In genomic region chr8:27677143-27678106, GRCm38 (mm10) we compare ENCODE assay signal across 9 mouse cellular contexts.
DNase-seq lines count a peak whose midpoint lies in the region; ATAC-seq and TF ChIP-seq lines count a peak whose summit lies in the region.
"Had no signal": no experiment of that assay in that cellular context is flagged by ENCODE, and none has a peak within 500 bp of the region (broad histone marks: within the 10 kb centered on the region; RNA-seq: fewer than 3 reads in every experiment).

No protein-coding gene starts in this region.

- no peak; the same call in 1 of the 2 replicates for TF ChIP-seq CTCF in liver, adult 2 months (IDR thresholded peaks at IDR 0.05; ENCODE audit: low read depth, low read length)

- 0 out of 2 replicates have a peak, but pooled peaks cover 2% of the 10 kb centered on the region for H3K27me3 ChIP-seq in liver, adult 2 months (ENCODE audit: control insufficient read depth, insufficient read depth, low read length)
- H3K27me3 ChIP-seq in liver, embryonic 11.5 days (replicated peaks; ENCODE audit: control insufficient read depth, insufficient read depth, low read length) = no peaks in the 10 kb centered on the region
- no peaks in the 10 kb centered on the region for H3K27me3 ChIP-seq in hindbrain, embryonic 13.5 days
- H3K27me3 ChIP-seq in limb, embryonic 14.5 days (ENCODE audit: control insufficient read depth, insufficient read depth, low read length) = no peaks in the 10 kb centered on the region

- no peak overlapping the region for H3K4me2 ChIP-seq in liver, embryonic 11.5 days
- no peak overlapping the region for H3K4me2 ChIP-seq in hindbrain, embryonic 13.5 days
- H3K4me2 ChIP-seq in limb, embryonic 14.5 days (replicated peaks; ENCODE audit: low read depth, low read length, severe bottlenecking) = no peak overlapping the region

- H3K36me3 ChIP-seq in liver, adult 2 months (ENCODE audit: control insufficient read depth, insufficient read depth, low read length) = no peaks in the 10 kb centered on the region
- no peaks in the 10 kb centered on the region for H3K36me3 ChIP-seq in liver, embryonic 11.5 days (ENCODE audit: control insufficient read depth, insufficient read depth, low read length)
- no peaks in the 10 kb centered on the region for H3K36me3 ChIP-seq in hindbrain, embryonic 13.5 days
- H3K36me3 ChIP-seq in limb, embryonic 14.5 days (ENCODE audit: control insufficient read depth, insufficient read depth, low read length) = no peaks in the 10 kb centered on the region

- H3K79me2 ChIP-seq in liver, adult 2 months (ENCODE audit: control insufficient read depth, insufficient read depth, low read length) = no peaks in the 10 kb centered on the region

- WGBS in liver, adult 2 months = 35% methylated on average over 13 of the region's 13 CpGs
- WGBS in liver, embryonic 11.5 days = 44% methylated on average over 13 of the region's 13 CpGs
- 35% methylated on average over 13 of the region's 13 CpGs for WGBS in hindbrain, embryonic 13.5 days
- WGBS in limb, embryonic 14.5 days = 38% methylated on average over 13 of the region's 13 CpGs

- H3K9me3 ChIP-seq in liver, embryonic 11.5 days (ENCODE audit: control insufficient read depth, low read length) = no peaks in the 10 kb centered on the region
- H3K9me3 ChIP-seq in hindbrain, embryonic 13.5 days = no peaks in the 10 kb centered on the region
- no peaks in the 10 kb centered on the region for H3K9me3 ChIP-seq in limb, embryonic 14.5 days (ENCODE audit: control insufficient read depth, low read length)

- no peak overlapping the region for H3K4me3 ChIP-seq in liver, adult 2 months (ENCODE audit: insufficient read depth, low read depth, low read length)
- no peak overlapping the region for H3K4me3 ChIP-seq in liver, embryonic 11.5 days (ENCODE audit: low read depth, low read length)
- H3K4me3 ChIP-seq in hindbrain, embryonic 13.5 days = no peak overlapping the region
- no peak overlapping the region for H3K4me3 ChIP-seq in limb, embryonic 14.5 days (replicated peaks; ENCODE audit: low read length)
- H3K4me3 ChIP-seq: erythroblast, embryonic 14.5 days had no signal

- no peak overlapping the region for H3K9ac ChIP-seq in liver, adult 2 months (ENCODE audit: low read depth, low read length)
- no peak overlapping the region for H3K9ac ChIP-seq in liver, embryonic 11.5 days (ENCODE audit: low read depth, low read length)
- H3K9ac ChIP-seq in hindbrain, embryonic 13.5 days = peak overlapping the region; percentile 29; the same call in 1 of the 2 replicates
- H3K9ac ChIP-seq in limb, embryonic 14.5 days (ENCODE audit: low read depth, low read length, severe bottlenecking) = no peak overlapping the region

- no peak overlapping the region for H3K27ac ChIP-seq in liver, adult 2 months (replicated peaks; ENCODE audit: insufficient read depth, low read depth, low read length)
- no peak overlapping the region for H3K27ac ChIP-seq in liver, embryonic 11.5 days (ENCODE audit: low read depth, low read length)
- 0 out of 2 replicates have a peak overlapping the region, but pooled peaks have one; percentile 23 for H3K27ac ChIP-seq in hindbrain, embryonic 13.5 days
- H3K27ac ChIP-seq in limb, embryonic 14.5 days (replicated peaks; ENCODE audit: low read depth, low read length) = no peak overlapping the region

- H3K4me1 ChIP-seq in liver, adult 2 months (ENCODE audit: control insufficient read depth, insufficient read depth, low read length) = no peaks in the 10 kb centered on the region
- no peaks in the 10 kb centered on the region for H3K4me1 ChIP-seq in liver, embryonic 11.5 days (replicated peaks; ENCODE audit: control insufficient read depth, insufficient read depth, low read length)
- peaks cover 11% of the 10 kb centered on the region; the same call in 1 of the 2 replicates for H3K4me1 ChIP-seq in hindbrain, embryonic 13.5 days (replicated peaks)
- H3K4me1 ChIP-seq in limb, embryonic 14.5 days (ENCODE audit: control insufficient read depth, insufficient read depth, low read length) = no peaks in the 10 kb centered on the region

- no peak for ATAC-seq in liver, embryonic 11.5 days (replicated peaks; ENCODE audit: low FRiP score)
- peak; percentile 58 for ATAC-seq in activated CD4-positive, CD25-positive, alpha-beta regulatory T cell, adult 4 months
- peak; percentile 56 for ATAC-seq in hindbrain, embryonic 13.5 days (ENCODE audit: low FRiP score)
- no peak; the same call in 1 of the 2 replicates for ATAC-seq in limb, embryonic 14.5 days (ENCODE audit: low FRiP score, low read depth)

- TF ChIP-seq POLR2A in liver, adult 2 months (IDR thresholded peaks at IDR 0.05; ENCODE audit: extremely low read depth, insufficient read depth, low read length) = no peak
- TF ChIP-seq POLR2A in limb, embryonic 14.5 days (IDR thresholded peaks at IDR 0.05; ENCODE audit: borderline replicate concordance, extremely low read depth, insufficient read depth, insufficient read length) = no peak

- peak; percentile 50 for DNase-seq in liver, adult 2 months (ENCODE audit: extremely low read depth, low read depth, low spot score)
- DNase-seq in liver, embryonic 11.5 days (ENCODE audit: low spot score) = no peak
- DNase-seq in embryo, embryonic 11.5 days (ENCODE audit: low read depth, low spot score) = peak; percentile 46
- peak; percentile 50 for DNase-seq in limb, embryonic 14.5 days (ENCODE audit: low spot score)
- peak; percentile 32 for DNase-seq in right cerebral cortex, adult 18-20 months
- no peak for DNase-seq in gastrocnemius, postnatal 25 days

Comparison
In these comparisons a context has a peak if more than half of its experiments do, and no peak if none do; other contexts are left out.
1. DNase-seq: peak in liver, adult 2 months (single experiment), embryo, embryonic 11.5 days (single experiment), limb, embryonic 14.5 days (single experiment) and right cerebral cortex, adult 18-20 months (single experiment); none in liver, embryonic 11.5 days (single experiment) and gastrocnemius, postnatal 25 days (single experiment).
2. ATAC-seq: peak in activated CD4-positive, CD25-positive, alpha-beta regulatory T cell, adult 4 months (single experiment) and hindbrain, embryonic 13.5 days (single experiment); none in liver, embryonic 11.5 days (single experiment) and limb, embryonic 14.5 days (single experiment).